Mouse (Mus musculus): ENCODE results near the gene Cript. TPM values are rescaled to one million over a fixed set of nuclear protein-coding genes. Genes with fewer than 3 reads are reported as not detected.

Gene Cript
- polyA plus RNA-seq (2012; ENCODE audit: low replicate concordance): 1.5 and 2.7 TPM in 2 replicates

GRCm38 (mm10) chr17:87025269-87025949, at the start of gene Cript, which contains the start of gene Pigf:
TSS of gene Cript (plus strand) at chr17:87025550.
TSS of gene Pigf (minus strand) at chr17:87025406.

Other genes with a start within 250 kb of the Cript start
- gene Tmem247, start 108.2 kb upstream of the Cript start, polyA plus RNA-seq (2012; ENCODE audit: low replicate concordance): not detected in 2 replicates
- gene Atp6v1e2, start 77.7 kb upstream of the Cript start, polyA plus RNA-seq (2012; ENCODE audit: low replicate concordance): not detected in 2 replicates
- 23.2 and 40.1 TPM in 2 replicates for gene Rhoq, start 62.5 kb upstream of the Cript start, polyA plus RNA-seq (2012; ENCODE audit: low replicate concordance)
- gene Pigf, start 144 bp upstream of the Cript start, polyA plus RNA-seq (2012; ENCODE audit: low replicate concordance): 1.8 and 5.8 TPM in 2 replicates
- gene Socs5, start 82.1 kb downstream of the Cript start, polyA plus RNA-seq (2012; ENCODE audit: low replicate concordance): 27.0 and 36.8 TPM in 2 replicates
- gene Mcfd2, start 240.4 kb downstream of the Cript start, polyA plus RNA-seq (2012; ENCODE audit: low replicate concordance): 4.7 and 11.6 TPM in 2 replicates